Mouse (Mus musculus) ovary, adult 18-20 months (tissue): ENCODE data around the gene Txnrd1.
A peak's percentile ranks its signal among the peaks of the same experiment; 100 is the strongest.

Experiments used
- DNase-seq: peaks from one replicate; pipeline ENCODE4 v3.0.0; 2022; ENCODE audit warnings: low spot score, mixed read lengths

The Txnrd1 gene

GRCm38 (mm10) chr10:82918675-82919074 lies 84.9 kb downstream of the Txnrd1 start:
- DNase-seq: no peak

- DNase-seq: peak; percentile 19
These were observed 85.7 kb downstream of the Txnrd1 start for GRCm38 (mm10) chr10:82919404-82919980.

GRCm38 (mm10) chr10:82923547-82923946 lies 89.8 kb downstream of the Txnrd1 start:
- no peak for DNase-seq

- no peak for DNase-seq
These were observed 91.0 kb downstream of the Txnrd1 start for GRCm38 (mm10) chr10:82924750-82925149.

GRCm38 (mm10) chr10:82925624-82926023 lies 91.9 kb downstream of the Txnrd1 start:
- DNase-seq: no peak

GRCm38 (mm10) chr10:82935018-82935633 lies 101.4 kb downstream of the Txnrd1 start:
- DNase-seq: no peak

- no peak for DNase-seq
These were observed 102.0 kb downstream of the Txnrd1 start for GRCm38 (mm10) chr10:82935774-82936173.
